Mouse (Mus musculus) thymus, adult 2 months (tissue): Measurements from ENCODE around the gene Rabl6. TPM values are rescaled to one million over a fixed set of nuclear protein-coding genes. Genes with fewer than 3 reads are reported as not detected.
A peak's percentile ranks its signal among the peaks of the same experiment; 100 is the strongest.

Experiments
- DNase-seq: peaks from one replicate; pipeline ENCODE4 v3.0.0; 2021
- H3K27ac ChIP-seq: fragments of 200-500 bp; 2 replicates; pipeline ENCODE4 v1.5.1; 2012; ENCODE audit warnings: low read length, control low read depth; ENCODE audit not compliant: control insufficient read depth, insufficient read depth
- H3K27me3 ChIP-seq: fragments of 200-500 bp; 2 replicates; pipeline ENCODE4 v1.6.1; 2012; ENCODE audit warnings: mild to moderate bottlenecking, low read length, moderate library complexity, mixed read lengths; ENCODE audit not compliant: control insufficient read depth, insufficient read depth
- H3K36me3 ChIP-seq: fragments of 200-500 bp; 2 replicates; pipeline ENCODE4 v1.6.1; 2012; ENCODE audit warnings: mild to moderate bottlenecking, low read length, moderate library complexity; ENCODE audit not compliant: control insufficient read depth, insufficient read depth
- H3K4me1 ChIP-seq: fragments of 200-500 bp; replicated peaks from 2 replicates; pipeline ENCODE4 v1.6.1; 2012; ENCODE audit warnings: low read length; ENCODE audit not compliant: control insufficient read depth, insufficient read depth
- H3K4me3 ChIP-seq: fragments of 200-500 bp; 2 replicates; pipeline ENCODE4 v1.5.1; 2012; ENCODE audit warnings: mild to moderate bottlenecking, low read length, control low read depth, moderate library complexity; ENCODE audit not compliant: control insufficient read depth, insufficient read depth
- CTCF ChIP-seq: fragments of 200-500 bp; IDR thresholded peaks from 2 replicates; pipeline ENCODE4 v1.5.1; 2012; ENCODE audit warnings: mild to moderate bottlenecking, control low read depth, low read length, moderate library complexity, borderline replicate concordance; ENCODE audit not compliant: control insufficient read depth, poor library complexity, insufficient read depth; ENCODE audit errors: extremely low read depth
- POLR2A ChIP-seq: fragments of 200-500 bp; IDR thresholded peaks from 2 replicates; pipeline ENCODE4 v1.6.1; 2012; ENCODE audit warnings: mild to moderate bottlenecking, low read length, control low read depth, moderate library complexity; ENCODE audit not compliant: control insufficient read depth, poor library complexity, insufficient read depth; ENCODE audit errors: extremely low read depth
- WGBS: fragments of 180-500 bp; shearing (Covaris S2); methylation state at CpG from one replicate; pipeline ENCODE4 v1.1.7; 2018; 5-methylcytosine and 5-hydroxymethylcytosine counted together
- polyA plus RNA-seq: library from polyadenylated mRNA; depleted of rRNA; stranded (reverse); fragments of >200 nt; gene quantifications from 2 replicates; pipeline ENCODE4 v1.2.3, GENCODE M21; 2012

Gene Rabl6
- polyA plus RNA-seq, 1 experiment: 83.4 TPM

- peaks cover 17% of the 10 kb centered on the region for H3K4me1 ChIP-seq
- H3K4me3 ChIP-seq: no peak overlapping the region
- WGBS: 41% methylated on average over 4 of the region's 4 CpGs
- no peak for TF ChIP-seq POLR2A
- TF ChIP-seq CTCF: no peak
- H3K27ac ChIP-seq: no peak overlapping the region
- H3K36me3 ChIP-seq: no peaks in the 10 kb centered on the region
- DNase-seq: no peak
- H3K27me3 ChIP-seq: no peaks in the 10 kb centered on the region; the same call in 1 of the 2 replicates
Measured at GRCm38 (mm10) chr2:25620852-25621228, 12.5 kb upstream of the Rabl6 start.

GRCm38 (mm10) chr2:25620386-25620785 is 12.1 kb upstream of the Rabl6 start:
- H3K4me1 ChIP-seq: peaks cover 17% of the 10 kb centered on the region
- no peak overlapping the region for H3K4me3 ChIP-seq
- no peak overlapping the region for H3K27ac ChIP-seq
- H3K36me3 ChIP-seq: no peaks in the 10 kb centered on the region
- 4% methylated on average over 6 of the region's 6 CpGs for whole genome bisulfite sequencing
- DNase-seq: no peak
- no peaks in the 10 kb centered on the region; the same call in 1 of the 2 replicates for H3K27me3 ChIP-seq
- no peak for TF ChIP-seq POLR2A
- TF ChIP-seq CTCF: no peak

- Histone ChIP-seq H3K36me3 (no peaks in the 10 kb centered on the region), H3K4me1 (peaks cover 17% of the 10 kb centered on the region), H3K27ac (no peak within 1 kb of the TSS), H3K27me3 (no peaks in the 10 kb centered on the region; the same call in 1 of the 2 replicates), H3K4me3 (no peak within 1 kb of the TSS)
- 98% methylated on average over 3 of the region's 3 CpGs for WGBS
- TF ChIP-seq CTCF: no peak
- TF ChIP-seq POLR2A: no peak
- no peak for DNase-seq
Measured at GRCm38 (mm10) chr2:25617578-25617977, 9.3 kb upstream of the Rabl6 start, which contains the start of gene Ccdc183. Gene Ccdc183, minus strand, starts transcription at chr2:25617678.

GRCm38 (mm10) chr2:25616398-25616797 is 8.1 kb upstream of the Rabl6 start:
- TF ChIP-seq CTCF (no peak), POLR2A (no peak)
- H3K4me3 ChIP-seq: no peak overlapping the region
- DNase-seq: no peak
- H3K36me3 ChIP-seq: no peaks in the 10 kb centered on the region
- H3K4me1 ChIP-seq: peaks cover 13% of the 10 kb centered on the region
- no peak overlapping the region for H3K27ac ChIP-seq
- H3K27me3 ChIP-seq: no peaks in the 10 kb centered on the region; the same call in 1 of the 2 replicates
- 30% methylated on average over 22 of the region's 22 CpGs for WGBS

GRCm38 (mm10) chr2:25608671-25609070 is 350 bp upstream of the Rabl6 start:
- H3K27ac ChIP-seq: no peak overlapping the region
- TF ChIP-seq POLR2A (no peak), CTCF (no peak)
- peaks cover 5% of the 10 kb centered on the region for H3K4me1 ChIP-seq
- no peaks in the 10 kb centered on the region for H3K27me3 ChIP-seq
- 60% methylated on average over 10 of the region's 10 CpGs for WGBS
- DNase-seq: no peak
- peak overlapping the region; percentile 87; the same call in 1 of the 2 replicates for H3K4me3 ChIP-seq
- no peaks in the 10 kb centered on the region for H3K36me3 ChIP-seq

GRCm38 (mm10) chr2:25602526-25602925 is 5.8 kb downstream of the Rabl6 start:
- H3K4me1 ChIP-seq: no peaks in the 10 kb centered on the region
- no peaks in the 10 kb centered on the region for H3K27me3 ChIP-seq
- no peak overlapping the region for H3K27ac ChIP-seq
- no peak overlapping the region for H3K4me3 ChIP-seq
- no peak for DNase-seq
- peaks cover 28% of the 10 kb centered on the region for H3K36me3 ChIP-seq
- no peak for TF ChIP-seq POLR2A
- WGBS: 98% methylated on average over 5 of the region's 5 CpGs

- H3K27me3 ChIP-seq: no peaks in the 10 kb centered on the region
- DNase-seq: no peak
- H3K36me3 ChIP-seq: peaks cover 53% of the 10 kb centered on the region
- H3K4me3 ChIP-seq: no peak overlapping the region
- no peak overlapping the region for H3K27ac ChIP-seq
- WGBS: 92% methylated on average over 2 of the region's 2 CpGs
- no peaks in the 10 kb centered on the region for H3K4me1 ChIP-seq
- no peak for TF ChIP-seq POLR2A
Measured at GRCm38 (mm10) chr2:25600037-25600436, 8.3 kb downstream of the Rabl6 start.
